Mouse (Mus musculus): Measurements from ENCODE around the gene Gm11983. TPM values are rescaled to one million over a fixed set of nuclear protein-coding genes. Genes with fewer than 3 reads are reported as not detected.
"Not testable (repeated sequence)": the region's sequence is repeated elsewhere in the genome, so short reads cannot be mapped to it uniquely, and the experiment has no call there.

Gene Gm11983
- not detected in 2 replicates for total RNA-seq (2014; rRNA removed)
- not detected in 2 replicates for polyA plus RNA-seq (2012; rRNA removed)

DNA sequence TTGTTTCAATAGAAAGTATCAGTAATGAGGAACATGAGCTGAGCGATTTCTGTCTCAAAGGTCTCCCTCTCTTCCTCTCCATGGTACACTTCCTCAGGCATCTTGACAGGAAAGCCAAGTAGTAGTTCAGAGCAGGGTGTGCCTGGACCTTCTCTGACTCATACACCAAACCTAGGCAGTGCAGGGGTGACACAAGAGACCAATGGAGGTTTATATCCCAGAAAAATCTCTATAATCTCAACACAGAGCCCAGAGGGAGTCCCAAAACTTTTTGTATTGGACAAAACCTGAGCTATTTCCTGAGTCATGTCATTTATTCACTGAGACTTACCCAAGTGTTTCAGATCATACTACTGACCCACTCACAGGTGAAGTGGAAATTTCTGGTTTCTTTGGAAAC is at the start of gene Gm11983:
Gm11983 (minus strand) TSS at position 101 of the 400 bp plus-strand sequence.
- TF ChIP-seq POLR2A (IDR thresholded peaks at IDR 0.05; ENCODE audit: extremely low read depth, insufficient read depth, low read length), result no peak
- TF ChIP-seq CTCF (IDR thresholded peaks at IDR 0.05; ENCODE audit: low read depth, low read length), result no peak
- Histone ChIP-seq H3K79me2 (ENCODE audit: control insufficient read depth, insufficient read depth, low read length) (no peaks in the 10 kb centered on the region), H3K4me3 (ENCODE audit: insufficient read depth, low read depth, low read length) (no peak within 1 kb of the TSS), H3K27ac (replicated peaks; ENCODE audit: insufficient read depth, low read depth, low read length) (no peak within 1 kb of the TSS), H3K9ac (ENCODE audit: low read depth, low read length) (no peak within 1 kb of the TSS), H3K36me3 (ENCODE audit: control insufficient read depth, insufficient read depth, low read length) (no peaks in the 10 kb centered on the region), H3K4me1 (ENCODE audit: control insufficient read depth, insufficient read depth, low read length) (no peaks in the 10 kb centered on the region), H3K27me3 (ENCODE audit: control insufficient read depth, insufficient read depth, low read length) (0 out of 2 replicates have a peak, but pooled peaks cover 3% of the 10 kb centered on the region)
- DNase-seq (ENCODE audit: extremely low read depth, low read depth, low spot score), result no peak
- WGBS, result 85% methylated on average over 1 of the region's 1 CpGs

DNA sequence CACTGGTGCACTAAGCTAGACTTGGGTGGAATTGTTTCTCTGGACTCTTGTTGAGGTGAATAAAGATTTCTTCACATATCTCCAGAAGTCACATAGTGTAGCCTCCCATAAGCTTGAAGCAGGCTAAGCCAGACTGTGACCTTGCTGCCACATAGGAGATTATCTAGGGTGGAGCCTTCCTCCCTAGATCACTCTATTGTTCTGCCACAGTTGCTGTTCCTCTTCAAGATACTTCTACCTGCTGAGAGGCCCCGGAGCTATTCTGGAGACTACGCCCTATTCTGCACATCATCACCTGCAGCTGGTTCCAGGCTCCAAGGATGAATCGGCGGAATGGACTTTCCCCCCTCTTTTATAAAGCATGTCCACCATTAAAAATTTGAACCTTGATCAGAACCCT is 45.6 kb upstream of the Gm11983 start:
- not testable (repeated sequence) for H3K4me1 ChIP-seq (ENCODE audit: control insufficient read depth, insufficient read depth, low read length); H3K27me3 ChIP-seq (ENCODE audit: control insufficient read depth, insufficient read depth, low read length); H3K27ac ChIP-seq (replicated peaks; ENCODE audit: insufficient read depth, low read depth, low read length); DNase-seq (ENCODE audit: extremely low read depth, low read depth, low spot score); H3K79me2 ChIP-seq (ENCODE audit: control insufficient read depth, insufficient read depth, low read length); H3K9ac ChIP-seq (ENCODE audit: low read depth, low read length); H3K4me3 ChIP-seq (ENCODE audit: insufficient read depth, low read depth, low read length); H3K36me3 ChIP-seq (ENCODE audit: control insufficient read depth, insufficient read depth, low read length)
- WGBS, result 90% methylated on average over 4 of the region's 4 CpGs

DNA sequence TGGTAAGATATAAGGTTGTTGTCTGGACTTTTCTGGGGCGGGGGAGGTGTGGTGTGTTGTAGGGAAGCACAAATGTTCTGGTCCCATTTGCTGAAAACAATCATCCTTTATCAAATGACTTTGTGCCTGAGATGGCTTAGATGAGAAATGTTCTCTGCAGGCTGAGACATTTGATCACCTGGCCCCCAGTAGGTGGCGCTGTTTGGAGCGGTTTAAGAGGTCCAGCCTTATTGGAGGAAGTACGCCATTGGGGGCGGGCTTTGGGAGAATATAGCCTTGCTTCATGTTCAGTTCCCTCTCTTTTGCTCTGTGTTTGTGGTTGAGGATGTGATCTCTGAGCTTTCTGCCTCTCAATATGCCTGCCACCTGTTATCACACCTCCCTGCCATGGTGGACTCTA is 44.2 kb upstream of the Gm11983 start:
- Histone ChIP-seq H3K27ac (replicated peaks; ENCODE audit: insufficient read depth, low read depth, low read length) (no peak overlapping the region), H3K4me1 (ENCODE audit: control insufficient read depth, insufficient read depth, low read length) (no peaks in the 10 kb centered on the region), H3K9ac (ENCODE audit: low read depth, low read length) (no peak overlapping the region), H3K36me3 (ENCODE audit: control insufficient read depth, insufficient read depth, low read length) (no peaks in the 10 kb centered on the region), H3K27me3 (ENCODE audit: control insufficient read depth, insufficient read depth, low read length) (no peaks in the 10 kb centered on the region), H3K79me2 (ENCODE audit: control insufficient read depth, insufficient read depth, low read length) (no peaks in the 10 kb centered on the region), H3K4me3 (ENCODE audit: insufficient read depth, low read depth, low read length) (no peak overlapping the region)
- TF ChIP-seq CTCF (IDR thresholded peaks at IDR 0.05; ENCODE audit: low read depth, low read length) (peak; percentile 77), POLR2A (IDR thresholded peaks at IDR 0.05; ENCODE audit: extremely low read depth, insufficient read depth, low read length) (no peak)
- WGBS, result 49% methylated on average over 5 of the region's 5 CpGs
- peak; percentile 35 for DNase-seq (ENCODE audit: extremely low read depth, low read depth, low spot score)

DNA sequence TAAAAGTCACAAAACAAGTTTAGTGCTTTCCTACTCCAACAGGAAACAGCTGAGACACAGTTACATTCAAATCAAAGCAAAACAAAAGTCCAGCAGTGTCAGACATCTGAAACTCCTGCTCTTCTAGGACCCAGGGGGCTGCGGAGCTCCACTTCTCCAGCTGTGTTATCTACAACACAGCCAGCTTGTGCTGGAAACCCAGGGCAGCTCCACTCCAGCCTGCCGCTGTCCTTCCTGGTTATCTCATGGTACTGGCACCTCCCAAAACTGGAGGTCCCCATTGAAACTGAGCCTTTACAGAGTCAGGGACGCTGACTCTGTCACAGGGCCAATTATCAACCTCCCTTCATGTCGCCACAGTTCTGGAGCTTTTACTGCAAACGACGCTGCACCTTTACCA is 40.3 kb upstream of the Gm11983 start:
- 67% methylated on average over 6 of the region's 6 CpGs for WGBS
- Histone ChIP-seq H3K27me3 (ENCODE audit: control insufficient read depth, insufficient read depth, low read length) (no peaks in the 10 kb centered on the region), H3K36me3 (ENCODE audit: control insufficient read depth, insufficient read depth, low read length) (no peaks in the 10 kb centered on the region), H3K27ac (replicated peaks; ENCODE audit: insufficient read depth, low read depth, low read length) (no peak overlapping the region), H3K4me3 (ENCODE audit: insufficient read depth, low read depth, low read length) (no peak overlapping the region), H3K79me2 (ENCODE audit: control insufficient read depth, insufficient read depth, low read length) (no peaks in the 10 kb centered on the region), H3K4me1 (ENCODE audit: control insufficient read depth, insufficient read depth, low read length) (no peaks in the 10 kb centered on the region), H3K9ac (ENCODE audit: low read depth, low read length) (no peak overlapping the region)
- DNase-seq (ENCODE audit: extremely low read depth, low read depth, low spot score), result no peak
- TF ChIP-seq POLR2A (IDR thresholded peaks at IDR 0.05; ENCODE audit: extremely low read depth, insufficient read depth, low read length) (no peak), CTCF (IDR thresholded peaks at IDR 0.05; ENCODE audit: low read depth, low read length) (no peak)

DNA sequence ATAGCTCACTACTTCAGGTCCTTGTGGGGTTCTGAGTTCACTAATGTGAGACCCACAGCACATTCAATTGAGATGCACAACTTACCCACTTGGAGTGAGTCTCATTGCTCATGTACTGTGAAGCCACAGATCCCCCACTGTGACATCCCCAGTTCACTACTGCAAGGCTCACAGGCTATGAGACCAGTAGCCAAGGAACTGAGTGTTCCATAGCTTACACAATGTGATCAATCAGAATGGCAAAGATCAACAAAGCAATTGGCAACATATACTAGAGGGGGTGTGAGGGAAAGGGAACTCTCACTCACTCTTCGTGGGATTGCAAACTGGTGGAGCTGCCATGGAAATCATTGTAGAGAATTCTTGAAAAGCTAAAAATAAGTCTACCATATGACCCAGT is 33.5 kb upstream of the Gm11983 start:
- no peak overlapping the region for H3K9ac ChIP-seq (ENCODE audit: low read depth, low read length)
- H3K4me3 ChIP-seq (ENCODE audit: insufficient read depth, low read depth, low read length), result no peak overlapping the region
- H3K36me3 ChIP-seq (ENCODE audit: control insufficient read depth, insufficient read depth, low read length), result no peaks in the 10 kb centered on the region
- H3K79me2 ChIP-seq (ENCODE audit: control insufficient read depth, insufficient read depth, low read length), result no peaks in the 10 kb centered on the region
- H3K27ac ChIP-seq (replicated peaks; ENCODE audit: insufficient read depth, low read depth, low read length), result no peak overlapping the region
- WGBS, result 22% methylated on average over 1 of the region's 1 CpGs
- no peaks in the 10 kb centered on the region for H3K27me3 ChIP-seq (ENCODE audit: control insufficient read depth, insufficient read depth, low read length)
- H3K4me1 ChIP-seq (ENCODE audit: control insufficient read depth, insufficient read depth, low read length), result no peaks in the 10 kb centered on the region
- TF ChIP-seq POLR2A (IDR thresholded peaks at IDR 0.05; ENCODE audit: extremely low read depth, insufficient read depth, low read length) (no peak), CTCF (IDR thresholded peaks at IDR 0.05; ENCODE audit: low read depth, low read length) (no peak)
- no peak for DNase-seq (ENCODE audit: extremely low read depth, low read depth, low spot score)

DNA sequence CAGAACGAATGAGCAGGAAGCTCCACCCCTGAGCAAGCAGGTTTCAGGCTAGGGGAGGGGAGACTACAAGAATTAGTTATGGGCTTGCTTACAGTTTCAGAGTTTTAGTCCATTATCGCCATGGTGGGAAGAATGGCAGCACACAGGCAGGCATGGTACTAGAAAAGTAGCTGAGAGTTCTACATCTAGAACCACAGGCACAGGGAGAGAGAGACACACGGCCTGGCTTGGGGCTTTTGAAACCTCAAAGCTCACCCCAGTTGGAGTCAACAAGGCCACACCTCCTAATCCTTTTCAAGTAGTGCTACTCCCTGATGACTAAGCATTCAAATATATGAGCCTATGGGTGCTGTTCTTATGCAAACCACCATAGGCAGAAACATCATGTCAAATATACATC is 28.1 kb upstream of the Gm11983 start:
- Histone ChIP-seq H3K36me3 (ENCODE audit: control insufficient read depth, insufficient read depth, low read length) (no peaks in the 10 kb centered on the region), H3K4me3 (ENCODE audit: insufficient read depth, low read depth, low read length) (no peak overlapping the region), H3K27ac (replicated peaks; ENCODE audit: insufficient read depth, low read depth, low read length) (no peak overlapping the region), H3K27me3 (ENCODE audit: control insufficient read depth, insufficient read depth, low read length) (no peaks in the 10 kb centered on the region), H3K9ac (ENCODE audit: low read depth, low read length) (no peak overlapping the region), H3K79me2 (ENCODE audit: control insufficient read depth, insufficient read depth, low read length) (no peaks in the 10 kb centered on the region), H3K4me1 (ENCODE audit: control insufficient read depth, insufficient read depth, low read length) (no peaks in the 10 kb centered on the region)
- DNase-seq (ENCODE audit: extremely low read depth, low read depth, low spot score), result no peak
- WGBS, result 80% methylated on average over 3 of the region's 3 CpGs
- no peak for TF ChIP-seq POLR2A (IDR thresholded peaks at IDR 0.05; ENCODE audit: extremely low read depth, insufficient read depth, low read length)
- TF ChIP-seq CTCF (IDR thresholded peaks at IDR 0.05; ENCODE audit: low read depth, low read length), result no peak

All from liver, adult 2 months (tissue).